Mouse (Mus musculus) intestine, embryonic 15.5 days (tissue): ENCODE measurements around the gene Arpp19. TPM values are rescaled to one million over a fixed set of nuclear protein-coding genes. Genes with fewer than 3 reads are reported as not detected.

Experiments
- ATAC-seq: fragments of 200-750 bp; cut with Nextera tagmentation; 2 replicates; pipeline ENCODE4 v1.8.0; 2017; ENCODE audit warnings: moderate TSS enrichment, moderate library complexity
- H3K27ac ChIP-seq: fragments of 300-500 bp; sonication (generic); 2 replicates; pipeline ENCODE4 v1.5.1; 2015; ENCODE audit warnings: mild to moderate bottlenecking, inconsistent platforms
- H3K27me3 ChIP-seq: fragments of 300-500 bp; sonication (generic); replicated peaks from 2 replicates; pipeline ENCODE4 v1.6.1; 2015; ENCODE audit warnings: inconsistent platforms
- H3K36me3 ChIP-seq: fragments of 300-500 bp; sonication (generic); 2 replicates; pipeline ENCODE4 v1.6.1; 2015; ENCODE audit warnings: inconsistent platforms
- H3K4me1 ChIP-seq: fragments of 300-500 bp; sonication (generic); replicated peaks from 2 replicates; pipeline ENCODE4 v1.6.1; 2015; ENCODE audit warnings: inconsistent platforms
- H3K4me2 ChIP-seq: fragments of 300-500 bp; sonication (generic); replicated peaks from 2 replicates; pipeline ENCODE4 v1.6.1; 2015; ENCODE audit warnings: mild to moderate bottlenecking, inconsistent platforms
- H3K4me3 ChIP-seq: fragments of 300-500 bp; sonication (generic); replicated peaks from 2 replicates; pipeline ENCODE4 v1.5.1; 2015; ENCODE audit warnings: inconsistent platforms
- H3K9ac ChIP-seq: fragments of 300-500 bp; sonication (generic); 2 replicates; pipeline ENCODE4 v1.6.1; 2015; ENCODE audit warnings: inconsistent platforms
- H3K9me3 ChIP-seq: fragments of 300-500 bp; sonication (generic); 2 replicates; pipeline ENCODE4 v1.6.1; 2016; ENCODE audit warnings: inconsistent platforms
- WGBS: fragments of 180-500 bp; shearing (Covaris S2); methylation state at CpG from one replicate; pipeline ENCODE4 v1.1.7; 2015; 5-methylcytosine and 5-hydroxymethylcytosine counted together
- polyA plus RNA-seq: library from polyadenylated mRNA; unstranded; fragments of >200 nt; fragmentation: Nextera tagmentation; extraction: Ambion mirVana; gene quantifications from 2 replicates; pipeline ENCODE4 v1.2.1, GENCODE M21; 2015

Arpp19 gene
- polyA plus RNA-seq, 1 experiment from 2014 or later = 317 TPM

DNA sequence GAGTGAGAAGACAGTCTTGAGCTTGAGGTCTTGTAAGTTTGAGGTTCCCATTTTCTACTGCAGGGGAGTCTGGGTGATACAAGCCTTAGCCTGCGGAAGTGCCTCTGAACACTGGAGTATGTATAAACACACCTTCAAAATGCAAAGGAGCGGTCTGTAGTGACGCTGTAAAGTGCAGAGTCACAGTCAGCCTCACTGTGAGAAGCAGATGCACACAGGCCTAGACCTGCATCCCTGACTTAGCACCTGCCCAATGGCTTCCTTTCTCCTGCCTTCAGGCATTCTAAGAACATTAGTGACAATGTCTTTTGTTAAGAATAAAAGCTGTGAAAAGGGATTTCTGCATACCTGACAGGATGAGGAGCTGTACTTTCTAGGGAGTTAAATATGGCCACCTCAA, 17.8 kb upstream of the Arpp19 start:
- ATAC-seq = no peak
- no peak overlapping the region for H3K4me2 ChIP-seq
- H3K4me3 ChIP-seq = no peak overlapping the region
- H3K9me3 ChIP-seq = no peaks in the 10 kb centered on the region
- no peak overlapping the region for H3K9ac ChIP-seq
- no peak overlapping the region for H3K27ac ChIP-seq
- H3K4me1 ChIP-seq = 0 out of 2 replicates have a peak, but pooled peaks cover 3% of the 10 kb centered on the region
- no peaks in the 10 kb centered on the region for H3K36me3 ChIP-seq
- no peaks in the 10 kb centered on the region for H3K27me3 ChIP-seq
- WGBS = 64% methylated on average over 3 of the region's 3 CpGs

DNA sequence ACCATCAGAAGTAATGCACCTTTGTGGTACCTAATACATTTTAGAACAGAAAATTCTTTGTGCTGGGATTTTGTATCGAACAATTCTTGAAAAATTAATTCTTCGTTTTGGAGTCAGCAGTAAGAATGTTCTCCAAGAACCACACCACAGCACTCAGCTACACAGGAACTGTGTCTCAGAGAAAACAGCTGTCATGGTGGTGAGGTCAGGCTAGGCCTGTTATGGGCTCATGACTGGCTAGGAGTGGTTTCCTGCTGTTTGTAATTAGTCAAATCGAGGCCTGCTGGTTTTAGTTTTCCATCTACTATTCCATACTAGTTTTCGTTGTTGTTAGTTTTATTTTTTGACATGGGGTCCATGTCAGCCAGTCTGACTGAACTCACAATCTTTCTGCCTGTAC, 16.9 kb upstream of the Arpp19 start:
- WGBS = 78% methylated on average over 4 of the region's 4 CpGs
- Histone ChIP-seq H3K9me3 (no peaks in the 10 kb centered on the region), H3K4me2 (no peak overlapping the region), H3K4me1 (0 out of 2 replicates have a peak, but pooled peaks cover 3% of the 10 kb centered on the region), H3K9ac (no peak overlapping the region), H3K27me3 (no peaks in the 10 kb centered on the region), H3K27ac (no peak overlapping the region), H3K4me3 (no peak overlapping the region), H3K36me3 (no peaks in the 10 kb centered on the region)
- ATAC-seq = no peak

DNA sequence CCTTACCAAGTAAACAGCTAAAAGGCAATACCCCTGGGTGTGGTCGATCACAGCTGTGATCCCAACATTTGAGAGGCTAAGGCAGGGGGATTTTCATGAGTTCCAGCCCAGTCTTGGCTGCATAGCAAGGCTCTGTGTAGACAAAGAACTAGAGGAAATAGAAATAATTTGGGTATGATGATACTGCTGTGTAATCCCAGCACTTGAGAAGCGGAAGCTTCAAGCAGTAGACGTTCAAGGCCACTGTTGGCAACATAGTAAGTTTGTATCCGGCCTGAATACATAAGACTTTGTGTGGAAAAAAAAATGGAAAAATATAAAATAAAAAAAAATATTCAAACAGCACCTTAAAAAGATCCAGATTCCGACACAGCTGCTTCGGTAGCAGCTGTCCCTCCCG, 14.9 kb upstream of the Arpp19 start:
- Histone ChIP-seq H3K9ac (no peak overlapping the region), H3K4me3 (no peak overlapping the region), H3K36me3 (no peaks in the 10 kb centered on the region), H3K27ac (no peak overlapping the region), H3K9me3 (no peaks in the 10 kb centered on the region), H3K4me1 (0 out of 2 replicates have a peak, but pooled peaks cover 3% of the 10 kb centered on the region), H3K27me3 (no peaks in the 10 kb centered on the region), H3K4me2 (no peak overlapping the region)
- WGBS = 77% methylated on average over 7 of the region's 7 CpGs
- ATAC-seq = no peak

DNA sequence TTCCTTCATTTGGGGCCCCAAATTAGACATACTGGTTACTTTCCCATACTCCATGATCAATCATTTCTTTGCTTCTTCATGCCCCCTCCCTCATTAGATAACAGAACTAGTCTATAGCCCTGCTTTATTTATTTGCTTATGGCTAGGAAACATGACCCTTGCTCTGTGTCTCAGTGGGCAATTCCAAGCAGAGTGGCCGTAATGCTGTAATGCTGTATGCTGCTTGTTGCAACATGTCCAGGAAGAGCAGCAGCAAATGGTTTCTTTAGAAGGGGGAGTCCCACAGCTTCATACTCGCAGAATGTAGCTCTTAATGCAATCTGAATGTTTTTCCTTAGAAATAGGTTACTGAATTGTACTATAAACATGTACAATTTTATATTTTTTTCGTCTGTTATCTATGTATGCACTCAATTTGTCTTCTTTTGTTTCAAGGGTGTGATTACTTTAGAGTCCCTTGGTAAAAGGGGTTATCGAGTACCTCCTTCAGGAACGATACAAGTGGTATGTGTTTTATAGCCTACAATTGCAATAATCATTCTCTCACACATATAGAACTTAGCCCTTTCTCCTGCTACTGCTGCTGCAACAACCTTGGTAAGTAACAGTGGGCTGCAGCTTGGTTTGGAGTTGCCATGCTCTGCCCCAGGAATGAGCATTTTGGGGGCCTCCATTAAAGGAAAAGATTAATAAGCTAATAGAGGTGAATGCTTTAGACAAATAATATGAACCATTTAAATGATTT, 14.1 kb upstream of the Arpp19 start:
- no peak overlapping the region for H3K4me3 ChIP-seq
- no peaks in the 10 kb centered on the region for H3K9me3 ChIP-seq
- H3K4me1 ChIP-seq = 0 out of 2 replicates have a peak, but pooled peaks cover 3% of the 10 kb centered on the region
- no peak overlapping the region for H3K4me2 ChIP-seq
- 49% methylated on average over 5 of the region's 5 CpGs for WGBS
- no peak overlapping the region for H3K9ac ChIP-seq
- H3K27ac ChIP-seq = no peak overlapping the region
- H3K36me3 ChIP-seq = no peaks in the 10 kb centered on the region
- no peaks in the 10 kb centered on the region for H3K27me3 ChIP-seq
- peak; percentile 83 for ATAC-seq

DNA sequence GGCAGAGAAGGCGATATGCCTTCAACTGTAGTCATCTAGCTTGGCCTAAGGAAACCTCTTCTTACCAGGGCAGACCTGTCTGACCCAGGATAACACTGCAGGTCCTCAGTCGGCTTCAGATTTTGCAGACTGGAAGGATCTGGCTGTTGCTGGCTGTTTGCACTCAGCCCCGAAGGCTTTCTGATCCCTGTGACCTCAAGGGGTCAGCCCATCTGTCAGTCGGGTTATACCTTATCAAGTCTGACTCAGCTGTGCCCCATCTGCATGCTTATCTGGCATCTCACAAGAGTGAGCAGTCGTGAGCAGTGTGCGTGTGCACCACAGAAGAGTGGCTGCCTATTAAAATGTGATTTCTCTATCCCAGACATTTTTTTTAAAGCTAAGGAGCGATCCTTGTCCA, 13.3 kb upstream of the Arpp19 start:
- Histone ChIP-seq H3K9ac (no peak overlapping the region), H3K4me2 (no peak overlapping the region), H3K4me3 (no peak overlapping the region), H3K36me3 (no peaks in the 10 kb centered on the region), H3K27ac (no peak overlapping the region), H3K4me1 (0 out of 2 replicates have a peak, but pooled peaks cover 3% of the 10 kb centered on the region), H3K9me3 (no peaks in the 10 kb centered on the region), H3K27me3 (no peaks in the 10 kb centered on the region)
- WGBS = 34% methylated on average over 7 of the region's 7 CpGs
- peak; percentile 80 for ATAC-seq

DNA sequence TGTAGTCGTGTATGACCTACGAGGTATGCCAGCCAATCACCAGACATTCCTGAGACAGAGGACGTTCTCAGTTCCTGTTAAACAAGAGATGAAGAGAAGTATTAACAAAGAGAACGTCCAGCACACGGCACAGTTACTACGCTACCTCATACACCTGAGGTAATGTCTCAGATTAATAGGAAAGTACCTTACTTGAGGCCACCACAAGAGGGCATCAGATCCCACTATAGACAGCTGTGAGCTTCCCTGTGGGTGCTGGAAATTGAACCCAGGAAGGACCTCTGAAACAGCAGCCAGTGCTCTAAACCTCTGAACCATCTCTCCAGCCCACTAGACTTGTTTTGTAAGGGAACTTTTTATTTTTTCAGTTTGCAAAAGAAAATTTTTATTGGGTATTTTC, 11.7 kb upstream of the Arpp19 start:
- no peaks in the 10 kb centered on the region for H3K9me3 ChIP-seq
- ATAC-seq = no peak
- no peaks in the 10 kb centered on the region for H3K27me3 ChIP-seq
- no peak overlapping the region for H3K4me3 ChIP-seq
- 75% methylated on average over 6 of the region's 6 CpGs for WGBS
- no peak overlapping the region for H3K4me2 ChIP-seq
- H3K9ac ChIP-seq = no peak overlapping the region
- 0 out of 2 replicates have a peak, but pooled peaks cover 3% of the 10 kb centered on the region for H3K4me1 ChIP-seq
- no peaks in the 10 kb centered on the region for H3K36me3 ChIP-seq
- no peak overlapping the region for H3K27ac ChIP-seq

DNA sequence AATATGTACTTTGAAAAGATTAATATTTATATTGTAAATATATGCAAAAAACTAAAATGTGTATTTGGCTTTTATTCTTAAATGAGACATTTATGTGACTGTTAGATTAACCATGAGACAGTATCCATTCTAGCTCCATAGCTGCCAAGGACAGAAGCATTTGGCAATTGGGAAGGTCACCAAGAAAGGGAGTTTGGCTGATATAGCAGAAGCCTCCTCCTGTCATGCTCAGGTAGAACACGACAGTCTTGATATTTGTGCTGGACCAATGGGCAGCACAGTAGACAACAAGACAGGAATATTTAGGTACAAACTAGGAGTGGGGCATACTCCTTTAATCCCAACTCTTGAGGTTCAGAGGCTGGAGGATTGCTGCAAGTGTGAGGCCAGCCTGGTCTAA, 5.0 kb upstream of the Arpp19 start:
- H3K9ac ChIP-seq = no peak overlapping the region

DNA sequence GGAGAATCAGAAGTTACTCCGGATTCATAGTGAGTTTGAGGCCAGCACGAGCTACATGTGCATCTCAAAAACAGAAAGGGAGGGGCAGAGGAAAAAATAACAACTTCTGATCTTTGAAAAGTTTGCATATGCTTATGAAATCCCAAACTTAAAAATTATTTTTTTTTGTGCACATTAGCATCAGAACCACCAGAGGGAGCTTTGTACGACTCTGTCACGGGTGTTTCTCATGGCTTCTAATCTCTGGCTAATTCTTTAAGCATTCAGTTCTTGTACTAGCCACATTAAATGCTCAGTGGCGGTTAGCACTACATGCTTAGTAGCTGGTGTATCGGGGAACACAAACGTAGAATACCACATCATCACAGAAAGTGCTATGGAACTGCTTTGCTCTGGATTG, 4.3 kb upstream of the Arpp19 start:
- no peaks in the 10 kb centered on the region for H3K9me3 ChIP-seq
- H3K36me3 ChIP-seq = no peaks in the 10 kb centered on the region
- no peak overlapping the region for H3K4me3 ChIP-seq
- 57% methylated on average over 7 of the region's 7 CpGs for WGBS
- no peaks in the 10 kb centered on the region for H3K4me1 ChIP-seq
- no peak overlapping the region for H3K27ac ChIP-seq
- ATAC-seq = no peak
- no peaks in the 10 kb centered on the region for H3K27me3 ChIP-seq
- H3K4me2 ChIP-seq = no peak overlapping the region
- no peak overlapping the region for H3K9ac ChIP-seq

More for the DNA sequence above, 5.0 kb upstream of the Arpp19 start:
- no peak overlapping the region for H3K27ac ChIP-seq
- no peak for ATAC-seq
- WGBS = 91% methylated on average over 1 of the region's 1 CpGs
- H3K4me1 ChIP-seq = no peaks in the 10 kb centered on the region
- H3K4me2 ChIP-seq = no peak overlapping the region
- H3K36me3 ChIP-seq = no peaks in the 10 kb centered on the region
- H3K4me3 ChIP-seq = no peak overlapping the region
- no peaks in the 10 kb centered on the region for H3K9me3 ChIP-seq
- H3K27me3 ChIP-seq = no peaks in the 10 kb centered on the region

DNA sequence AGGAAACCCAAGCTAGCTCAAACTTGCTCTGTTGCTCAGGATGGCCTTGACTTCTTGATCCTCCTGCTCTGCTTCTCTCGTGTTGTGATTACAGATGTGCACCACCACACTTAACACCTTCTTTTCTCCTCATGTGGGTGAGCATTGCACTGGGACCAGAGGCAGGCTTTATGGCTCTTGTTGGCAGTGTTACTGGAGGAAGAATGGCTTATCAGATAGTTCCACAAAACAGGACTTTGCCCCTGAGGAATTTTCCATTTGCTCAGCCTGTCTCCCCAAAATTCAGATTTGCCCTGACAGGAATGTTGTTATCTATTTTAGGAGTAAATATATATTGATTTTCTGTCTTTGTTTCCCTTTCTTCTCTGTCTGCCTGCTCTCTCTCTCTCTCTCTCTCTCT, 2.7 kb upstream of the Arpp19 start:
- H3K27me3 ChIP-seq = no peaks in the 10 kb centered on the region
- no peak overlapping the region for H3K4me2 ChIP-seq
- H3K36me3 ChIP-seq = no peaks in the 10 kb centered on the region
- peaks cover 4% of the 10 kb centered on the region for H3K4me1 ChIP-seq
- H3K4me3 ChIP-seq = no peak overlapping the region
- H3K27ac ChIP-seq = no peak overlapping the region
- H3K9ac ChIP-seq = no peak overlapping the region
- ATAC-seq = no peak
- no peaks in the 10 kb centered on the region for H3K9me3 ChIP-seq
- WGBS = 36% methylated on average over 1 of the region's 1 CpGs

DNA sequence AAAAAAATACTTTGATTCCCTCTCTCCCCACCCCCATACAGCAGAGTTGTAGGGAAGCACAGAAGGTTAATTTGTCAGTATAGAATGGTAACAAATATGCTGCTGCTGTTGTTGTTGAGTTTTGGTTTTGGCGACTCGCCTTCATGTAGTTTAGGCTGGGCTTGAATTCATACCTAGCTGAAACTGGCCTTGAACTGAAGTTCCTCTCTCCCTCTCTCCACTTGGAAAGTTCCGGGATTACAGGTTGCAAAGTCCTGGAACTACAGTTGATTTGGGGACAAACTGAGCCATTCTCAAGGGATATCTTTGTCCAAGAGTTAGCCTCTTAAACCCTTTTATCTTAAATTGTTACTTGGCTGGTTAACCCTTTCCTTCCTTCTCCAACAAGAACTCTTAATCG, 1.5 kb upstream of the Arpp19 start:
- Histone ChIP-seq H3K27ac (no peak overlapping the region), H3K4me3 (no peak overlapping the region), H3K9ac (no peak overlapping the region), H3K4me2 (no peak overlapping the region), H3K27me3 (no peaks in the 10 kb centered on the region), H3K4me1 (peaks cover 4% of the 10 kb centered on the region), H3K9me3 (no peaks in the 10 kb centered on the region), H3K36me3 (no peaks in the 10 kb centered on the region)
- WGBS = 72% methylated on average over 4 of the region's 4 CpGs
- ATAC-seq = no peak

DNA sequence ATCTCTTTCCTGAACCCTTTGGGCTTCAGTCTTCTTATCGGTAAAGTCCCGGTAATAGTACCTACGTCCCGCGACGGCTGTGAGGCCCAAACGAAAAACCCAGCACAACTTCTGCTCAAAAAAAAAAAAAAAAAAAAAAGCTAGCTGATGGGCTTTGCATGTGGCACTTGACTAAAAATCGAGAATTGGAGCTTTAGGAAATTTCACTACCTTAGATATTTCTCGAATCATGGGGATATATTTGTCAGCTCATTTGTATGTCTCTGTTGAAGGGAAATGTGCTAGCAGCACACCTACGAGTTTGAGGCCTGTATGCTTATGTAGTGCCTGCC, 909 bp downstream of the Arpp19 start:
- peak overlapping the region; percentile 94 for H3K9ac ChIP-seq
- peak overlapping the region; percentile 67 for H3K4me3 ChIP-seq
- H3K4me1 ChIP-seq = peaks cover 4% of the 10 kb centered on the region
- WGBS = 1% methylated on average over 10 of the region's 10 CpGs
- H3K36me3 ChIP-seq = 0 out of 2 replicates have a peak, but pooled peaks cover 3% of the 10 kb centered on the region
- ATAC-seq = no peak
- no peaks in the 10 kb centered on the region for H3K9me3 ChIP-seq
- H3K4me2 ChIP-seq = peak overlapping the region; percentile 61
- H3K27me3 ChIP-seq = no peaks in the 10 kb centered on the region
- no peak overlapping the region for H3K27ac ChIP-seq

DNA sequence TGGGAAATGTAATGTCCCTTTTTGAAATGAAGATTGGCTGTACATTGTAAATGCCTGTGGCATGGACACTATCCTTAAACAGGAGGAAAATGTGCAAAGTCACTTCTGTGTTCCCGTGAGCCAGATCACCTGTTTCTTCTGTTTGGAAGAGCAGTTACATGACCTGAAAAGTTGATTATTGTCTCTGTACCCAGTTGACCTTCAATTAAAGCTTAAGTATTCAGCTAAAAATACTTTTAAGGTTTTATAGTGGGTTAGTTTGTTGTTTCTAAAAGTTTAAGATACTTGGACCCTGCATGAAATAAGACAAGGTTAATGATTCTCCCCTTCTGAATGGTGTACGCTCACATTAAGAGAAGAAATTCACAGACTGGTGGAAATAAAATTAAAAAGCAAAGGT, 3.2 kb downstream of the Arpp19 start:
- H3K27ac ChIP-seq = no peak overlapping the region
- 0 out of 2 replicates have a peak, but pooled peaks cover 3% of the 10 kb centered on the region for H3K36me3 ChIP-seq
- no peaks in the 10 kb centered on the region for H3K9me3 ChIP-seq
- no peak overlapping the region for H3K4me3 ChIP-seq
- 72% methylated on average over 2 of the region's 2 CpGs for WGBS
- no peak overlapping the region for H3K4me2 ChIP-seq
- H3K9ac ChIP-seq = no peak overlapping the region
- H3K4me1 ChIP-seq = peaks cover 4% of the 10 kb centered on the region
- H3K27me3 ChIP-seq = no peaks in the 10 kb centered on the region
- ATAC-seq = no peak

DNA sequence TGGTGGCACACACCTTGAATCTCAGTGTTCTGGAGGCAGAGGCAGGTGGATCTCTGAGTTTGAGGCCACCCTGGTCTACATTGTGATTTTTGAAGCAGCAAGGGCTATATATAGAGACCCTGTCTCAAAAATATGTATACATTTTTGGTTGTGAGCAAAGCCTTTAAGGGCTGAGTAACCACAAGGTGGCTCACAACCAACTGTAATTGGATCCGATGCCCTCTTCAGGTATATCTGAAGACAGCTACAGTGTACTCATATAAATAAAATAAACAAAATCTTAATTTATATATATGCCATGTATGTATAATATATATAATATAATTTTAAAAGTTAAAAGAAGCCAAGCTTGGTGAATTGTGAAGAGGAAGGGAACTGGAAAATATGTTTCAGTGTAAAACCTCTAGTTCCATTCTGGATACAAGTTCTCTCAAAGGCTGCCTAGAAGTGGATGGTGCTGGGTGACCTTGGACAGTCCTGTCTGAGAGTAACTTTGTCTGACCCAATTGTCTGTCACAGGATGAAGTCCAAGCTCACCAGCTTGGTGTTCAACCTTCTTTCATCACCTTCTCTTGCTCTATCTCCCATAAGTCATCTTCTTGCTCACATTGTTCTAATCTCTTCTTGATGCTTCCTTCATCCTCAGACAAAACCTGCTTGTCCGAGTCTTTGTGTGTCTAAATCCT, 4.6 kb downstream of the Arpp19 start:
- Histone ChIP-seq H3K36me3 (0 out of 2 replicates have a peak, but pooled peaks cover 3% of the 10 kb centered on the region), H3K9ac (no peak overlapping the region), H3K4me3 (no peak overlapping the region), H3K4me1 (peaks cover 4% of the 10 kb centered on the region), H3K9me3 (no peaks in the 10 kb centered on the region), H3K27me3 (no peaks in the 10 kb centered on the region), H3K27ac (no peak overlapping the region), H3K4me2 (no peak overlapping the region)
- no peak for ATAC-seq
- WGBS = 81% methylated on average over 2 of the region's 2 CpGs
